Mouse (Mus musculus): ENCODE measurements around the gene Dexi.

DNA sequence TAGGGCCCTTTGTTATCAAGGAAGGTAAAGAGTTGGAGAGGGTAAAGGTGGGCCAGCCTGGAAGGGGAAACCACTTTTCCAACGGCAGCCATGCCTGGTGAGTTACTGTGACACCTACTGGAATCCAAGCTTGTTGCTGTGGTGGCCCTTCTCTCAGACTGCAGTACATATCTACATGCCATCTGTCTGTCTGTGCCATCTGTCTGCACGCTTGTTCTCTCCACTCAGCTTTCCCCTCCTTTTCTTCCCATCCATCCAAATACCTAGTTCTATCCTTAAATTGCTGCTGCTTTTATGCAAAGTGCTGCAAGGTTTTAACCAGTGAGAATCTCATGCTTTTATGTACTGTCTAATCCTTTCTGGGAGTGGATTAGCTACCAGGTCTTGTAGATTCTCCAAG, 6.7 kb upstream of the Dexi start:
- TF ChIP-seq CTCF (IDR thresholded peaks at IDR 0.05; ENCODE audit: borderline replicate concordance, insufficient read depth, low read depth, low read length) (no peak), POLR2A (IDR thresholded peaks at IDR 0.05; ENCODE audit: borderline replicate concordance, insufficient read depth, low read length) (no peak)

Data from cerebellum, adult 2 months (tissue).